Mouse (Mus musculus): Measurements from ENCODE around the gene Cercam. TPM values are rescaled to one million over a fixed set of nuclear protein-coding genes. Genes with fewer than 3 reads are reported as not detected.
A peak's percentile ranks its signal among the peaks of the same experiment; 100 is the strongest.
"Not testable (repeated sequence)": the region's sequence is repeated elsewhere in the genome, so short reads cannot be mapped to it uniquely, and the experiment has no call there.

Cercam gene
- total RNA-seq, 1 experiment from 2014 or later = 14.0 TPM

GRCm38 (mm10) chr2:29889991-29890833 is 21.2 kb downstream of the Cercam start:
- ATAC-seq (replicated peaks; ENCODE audit: low read depth, poor library complexity, severe bottlenecking) = peak; percentile 74

- ATAC-seq (replicated peaks; ENCODE audit: low read depth, poor library complexity, severe bottlenecking) = no peak
These were observed 22.8 kb downstream of the Cercam start for GRCm38 (mm10) chr2:29891773-29892172.

GRCm38 (mm10) chr2:29896071-29896470 is 27.1 kb downstream of the Cercam start:
- ATAC-seq (replicated peaks; ENCODE audit: low read depth, poor library complexity, severe bottlenecking) = no peak

GRCm38 (mm10) chr2:29897366-29897765 is 28.4 kb downstream of the Cercam start:
- ATAC-seq (replicated peaks; ENCODE audit: low read depth, poor library complexity, severe bottlenecking) = no peak

GRCm38 (mm10) chr2:29898081-29898480 is 29.1 kb downstream of the Cercam start:
- no peak for ATAC-seq (replicated peaks; ENCODE audit: low read depth, poor library complexity, severe bottlenecking)

- ATAC-seq (replicated peaks; ENCODE audit: low read depth, poor library complexity, severe bottlenecking) = no peak
These were observed 33.2 kb downstream of the Cercam start for GRCm38 (mm10) chr2:29902194-29902593.

GRCm38 (mm10) chr2:29908171-29908570 is 39.2 kb downstream of the Cercam start:
- not testable (repeated sequence) for ATAC-seq (replicated peaks; ENCODE audit: low read depth, poor library complexity, severe bottlenecking)

- ATAC-seq (replicated peaks; ENCODE audit: low read depth, poor library complexity, severe bottlenecking) = 0 out of 2 replicates have a peak, but pooled peaks have one; percentile 42
These were observed 41.1 kb downstream of the Cercam start for GRCm38 (mm10) chr2:29910042-29910441.

- no peak for ATAC-seq (replicated peaks; ENCODE audit: low read depth, poor library complexity, severe bottlenecking)
These were observed 48.7 kb downstream of the Cercam start for GRCm38 (mm10) chr2:29917621-29918020.

GRCm38 (mm10) chr2:29922011-29922410 is 53.0 kb downstream of the Cercam start:
- ATAC-seq (replicated peaks; ENCODE audit: low read depth, poor library complexity, severe bottlenecking) = no peak

- ATAC-seq (replicated peaks; ENCODE audit: low read depth, poor library complexity, severe bottlenecking) = no peak
These were observed 57.6 kb downstream of the Cercam start for GRCm38 (mm10) chr2:29926542-29926941.

- no peak for ATAC-seq (replicated peaks; ENCODE audit: low read depth, poor library complexity, severe bottlenecking)
These were observed 61.5 kb downstream of the Cercam start for GRCm38 (mm10) chr2:29930506-29930905.

- no peak for ATAC-seq (replicated peaks; ENCODE audit: low read depth, poor library complexity, severe bottlenecking)
These were observed 62.2 kb downstream of the Cercam start for GRCm38 (mm10) chr2:29931194-29931593.

Other genes with a start within 250 kb of the Cercam start
- gene Rapgef1, start 249.4 kb upstream of the Cercam start, total RNA-seq (2017) = 25.4 and 40.5 TPM in 2 replicates
- gene Gm13420, start 117.5 kb upstream of the Cercam start, total RNA-seq (2017) = not detected in 2 replicates
- gene Gm13547, start 109.9 kb upstream of the Cercam start, total RNA-seq (2017) = not detected in 2 replicates
- 7.4 and 10.3 TPM in 2 replicates for gene Coq4, start 81.7 kb upstream of the Cercam start, total RNA-seq (2017)
- 45.7 and 58.0 TPM in 2 replicates for gene Trub2, start 80.7 kb upstream of the Cercam start, total RNA-seq (2017)
- gene Slc27a4, start 66.5 kb upstream of the Cercam start, total RNA-seq (2017) = 3.3 and 5.9 TPM in 2 replicates
- gene Urm1, start 49.1 kb upstream of the Cercam start, total RNA-seq (2017) = 20.1 and 23.9 TPM in 2 replicates
- 76.4 and 93.2 TPM in 2 replicates for gene Odf2, start 20.1 kb downstream of the Cercam start, total RNA-seq (2017)
- gene Gle1, start 66.3 kb downstream of the Cercam start, total RNA-seq (2017) = 71.3 and 85.0 TPM in 2 replicates
- 84.1 and 89.2 TPM in 2 replicates for gene Sptan1, start 96.4 kb downstream of the Cercam start, total RNA-seq (2017)
- 11.5 and 15.6 TPM in 2 replicates for gene Wdr34, start 179.7 kb downstream of the Cercam start, total RNA-seq (2017)
- gene Set, start 188.2 kb downstream of the Cercam start, total RNA-seq (2017) = 1,475 and 1,487 TPM in 2 replicates
- 11.8 and 22.9 TPM in 2 replicates for gene Pkn3, start 208.5 kb downstream of the Cercam start, total RNA-seq (2017)
- gene Zdhhc12, start 224.5 kb downstream of the Cercam start, total RNA-seq (2017) = 8.0 and 11.4 TPM in 2 replicates

Data from common myeloid progenitor, adult 5-6 weeks (primary cell).